Mouse (Mus musculus) kidney, adult 18-20 months (tissue): ENCODE data around the gene Flvcr1.
A peak's percentile ranks its signal among the peaks of the same experiment; 100 is the strongest.
"Not testable (repeated sequence)": the region's sequence is repeated elsewhere in the genome, so short reads cannot be mapped to it uniquely, and the experiment has no call there.

Experiments
- DNase-seq: peaks from one replicate; pipeline ENCODE4 v3.0.0; 2021

Gene Flvcr1

GRCm38 (mm10) chr1:191037999-191038398, 12.0 kb upstream of the Flvcr1 start:
- DNase-seq, result no peak

GRCm38 (mm10) chr1:191036554-191037334, 10.8 kb upstream of the Flvcr1 start, which contains the start of gene Spata45:
TSS of gene Spata45 (plus strand) at chr1:191036639.
- DNase-seq, result no peak

DNA sequence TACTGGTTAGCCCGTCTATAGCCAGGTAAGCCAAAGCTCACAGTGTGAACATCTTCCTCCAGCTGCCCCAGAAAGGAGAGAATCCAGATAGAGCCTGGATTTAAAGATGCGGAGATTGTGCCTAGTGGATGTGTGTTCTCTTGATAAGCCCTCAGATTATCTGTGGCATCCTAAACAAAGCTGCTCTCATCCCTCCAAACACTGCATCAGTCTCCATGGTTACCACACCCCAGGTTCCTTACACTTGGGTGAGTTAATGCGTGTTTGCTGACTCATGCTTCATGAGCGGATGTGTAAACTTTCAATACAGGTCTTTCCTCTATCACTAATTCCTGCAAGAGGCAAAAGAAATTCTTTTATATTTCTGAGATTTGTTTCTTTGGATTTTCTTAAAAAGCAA, 9.7 kb upstream of the Flvcr1 start:
- DNase-seq, result no peak

- not testable (repeated sequence) for DNase-seq
Observed at GRCm38 (mm10) chr1:191030922-191031425, 5.0 kb upstream of the Flvcr1 start.

GRCm38 (mm10) chr1:191030182-191030581, 4.2 kb upstream of the Flvcr1 start:
- peak; percentile 11 for DNase-seq

DNA sequence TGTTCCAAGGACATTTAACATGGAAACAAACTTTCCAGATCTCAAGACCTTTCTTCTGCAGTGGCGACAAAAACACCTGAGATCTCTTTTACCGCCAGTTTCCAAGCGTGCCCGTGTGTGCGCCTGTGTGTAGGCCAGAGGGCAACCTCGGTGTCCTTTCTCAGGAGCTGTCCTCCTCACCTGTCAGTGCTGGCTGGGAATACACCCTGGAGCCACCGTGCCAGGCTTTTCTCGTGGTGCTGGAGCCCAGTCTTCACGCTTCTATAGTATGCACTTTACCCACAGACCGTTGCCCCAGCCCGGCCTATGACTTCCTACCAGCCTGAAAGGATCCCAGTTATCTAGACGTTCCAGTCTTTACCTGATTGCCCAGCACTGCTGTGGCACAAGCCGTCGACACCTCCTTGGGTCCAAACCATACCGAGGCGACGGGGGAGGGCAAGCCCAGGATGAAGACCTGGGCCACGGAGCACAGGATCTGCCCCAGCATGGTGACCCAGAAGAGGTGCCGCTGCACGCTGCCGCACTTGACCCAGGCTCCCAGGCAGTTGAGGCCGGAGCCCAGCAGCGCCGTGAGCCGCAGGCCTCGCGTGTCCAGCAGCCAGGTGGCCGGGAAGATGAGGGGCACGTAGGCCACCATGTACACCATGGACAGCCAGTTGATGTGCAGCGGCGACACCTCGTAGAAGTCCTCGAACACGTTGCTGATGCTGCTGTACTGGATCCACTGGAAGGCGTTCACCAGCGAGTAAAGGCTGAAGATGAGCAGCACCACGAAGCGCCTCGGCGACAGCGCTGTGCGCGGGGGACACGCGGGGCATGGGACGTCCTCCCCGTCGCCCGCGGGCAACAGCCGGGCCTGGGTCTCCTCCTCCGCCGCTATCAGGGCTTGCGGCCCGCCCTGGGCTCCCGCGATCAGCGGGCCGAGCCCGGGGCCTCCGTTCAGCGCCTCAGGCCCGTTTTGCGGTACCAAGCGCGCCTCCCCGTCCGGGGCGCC, 644 bp downstream of the Flvcr1 start:
- DNase-seq, result peak; percentile 53

GRCm38 (mm10) chr1:191023806-191024205, 2.2 kb downstream of the Flvcr1 start:
- not testable (repeated sequence) for DNase-seq

DNA sequence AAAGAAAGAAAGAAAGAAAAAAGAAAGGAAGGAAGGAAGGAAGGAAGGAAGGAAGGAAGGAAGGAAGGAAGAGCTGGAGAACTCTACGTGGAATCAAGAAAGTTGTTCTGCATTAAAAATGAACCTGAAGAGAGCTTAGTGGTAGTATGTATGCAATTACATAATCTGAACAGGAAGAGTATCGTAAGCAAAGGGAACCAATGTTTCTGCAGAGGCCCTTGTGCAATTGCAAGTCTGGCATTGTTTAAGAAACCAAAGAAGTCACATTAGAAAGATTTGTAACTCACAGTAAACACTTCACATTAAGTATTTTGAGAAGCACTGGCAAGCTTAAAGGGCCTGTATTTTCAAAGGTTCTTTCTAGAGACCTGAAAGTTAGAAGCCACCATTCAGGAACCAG, 2.8 kb downstream of the Flvcr1 start:
- no peak for DNase-seq

DNA sequence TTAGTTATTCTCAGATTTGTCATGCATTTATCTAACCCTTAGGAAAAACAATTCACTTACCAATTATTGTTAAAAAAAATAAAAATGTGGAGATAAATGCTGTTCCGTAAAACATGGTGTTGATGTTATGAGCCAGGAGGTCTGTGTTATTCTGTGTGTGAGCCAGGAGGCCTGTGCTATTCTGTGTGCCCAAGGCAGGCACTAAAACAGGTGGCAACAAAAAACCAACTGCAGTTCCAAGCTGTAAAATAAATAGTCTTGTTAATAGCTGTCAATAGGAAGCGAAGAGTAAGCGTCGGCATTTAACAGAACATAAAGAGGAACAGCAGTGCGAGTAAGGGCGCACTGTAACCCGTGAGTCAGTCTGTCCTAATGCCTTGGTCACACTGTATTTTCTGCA, 4.9 kb downstream of the Flvcr1 start:
- DNase-seq, result no peak

DNA sequence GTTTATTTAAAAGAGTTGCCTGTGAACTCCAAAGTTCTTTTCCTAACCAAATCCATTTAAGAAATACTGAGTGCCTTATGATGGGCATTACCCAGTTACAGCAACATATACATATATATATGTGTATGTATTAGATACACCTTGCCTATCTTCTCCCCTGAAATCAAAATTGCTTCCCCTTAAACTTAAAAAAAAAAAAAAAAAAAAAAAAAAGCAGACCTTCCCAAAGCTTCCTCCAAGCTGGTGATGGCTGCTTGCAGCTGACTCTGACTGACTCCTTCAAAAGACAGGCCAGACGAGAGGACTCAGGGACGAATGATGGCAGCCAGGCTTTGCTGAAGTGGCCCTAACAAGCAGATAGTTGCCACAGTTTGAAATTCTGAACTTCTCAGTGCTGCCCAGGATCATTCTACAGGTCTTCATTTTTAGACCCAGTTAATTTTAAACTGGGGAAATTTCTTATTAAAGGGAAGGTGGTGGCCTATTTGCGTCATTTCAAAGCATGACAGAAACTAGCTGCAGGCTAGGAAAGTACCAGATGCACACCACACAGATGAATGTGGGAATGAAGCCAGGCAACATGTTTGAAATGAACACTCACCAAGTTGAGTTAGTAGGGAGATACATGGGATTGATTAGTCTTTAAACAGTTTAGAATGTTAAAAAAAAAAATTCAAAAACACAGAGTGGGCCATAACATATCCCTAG, 5.6 kb downstream of the Flvcr1 start:
- no peak for DNase-seq

DNA sequence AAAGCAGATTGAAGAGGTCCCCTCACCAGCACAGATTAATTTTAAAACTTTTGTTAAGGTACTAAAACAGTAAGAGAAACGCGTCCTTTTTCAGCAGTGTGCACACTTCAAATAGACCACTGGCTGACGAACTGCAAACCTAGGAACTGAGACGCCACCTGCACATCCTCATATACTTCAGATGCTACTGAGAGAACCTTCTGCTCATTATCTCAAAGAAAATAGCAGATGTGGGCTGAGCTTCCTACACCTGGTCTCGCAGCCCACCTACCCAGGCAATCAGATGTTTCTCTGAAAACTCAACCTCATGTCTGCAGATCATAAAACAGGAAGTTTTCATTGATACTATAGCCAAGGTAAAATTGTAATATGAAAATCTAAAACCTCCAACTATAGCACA, 6.2 kb downstream of the Flvcr1 start:
- DNase-seq, result no peak

DNA sequence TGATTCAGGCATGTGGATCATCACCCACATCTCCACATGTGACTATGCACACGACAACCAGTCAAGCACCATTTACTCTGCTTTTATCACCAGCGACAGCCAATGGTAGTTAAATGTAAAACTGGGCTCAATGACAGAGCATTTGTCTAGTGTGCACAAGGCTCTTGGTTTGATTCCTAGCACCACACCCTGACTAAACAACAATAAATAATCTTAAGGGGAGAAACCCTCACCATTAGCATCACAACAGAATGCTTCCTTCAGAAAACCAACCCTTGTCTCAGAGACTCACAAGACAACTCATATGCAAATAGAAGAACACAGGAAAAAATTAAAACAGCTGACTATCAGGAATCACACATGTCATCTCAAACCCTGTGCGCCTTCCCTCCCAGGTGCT, 11.7 kb downstream of the Flvcr1 start:
- DNase-seq, result no peak

DNA sequence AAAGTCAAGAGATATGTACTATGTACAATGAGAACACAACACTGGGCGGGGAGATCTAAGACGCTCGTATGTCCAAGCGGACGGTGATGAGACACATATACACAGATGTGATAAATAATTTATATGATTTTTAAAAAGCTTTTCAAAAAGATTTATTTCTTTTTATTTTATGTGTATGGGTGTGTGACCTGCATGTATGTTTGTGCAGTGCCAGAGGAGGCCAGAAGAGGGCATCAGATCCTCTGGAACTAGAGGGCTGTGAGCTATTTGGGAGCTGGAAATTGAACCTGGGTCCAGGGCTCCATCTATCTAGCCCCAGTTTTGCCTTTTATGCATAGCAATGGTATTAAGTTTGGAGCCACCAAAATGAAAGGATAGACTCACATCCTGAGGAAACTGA, 17.3 kb downstream of the Flvcr1 start:
- DNase-seq, result no peak

DNA sequence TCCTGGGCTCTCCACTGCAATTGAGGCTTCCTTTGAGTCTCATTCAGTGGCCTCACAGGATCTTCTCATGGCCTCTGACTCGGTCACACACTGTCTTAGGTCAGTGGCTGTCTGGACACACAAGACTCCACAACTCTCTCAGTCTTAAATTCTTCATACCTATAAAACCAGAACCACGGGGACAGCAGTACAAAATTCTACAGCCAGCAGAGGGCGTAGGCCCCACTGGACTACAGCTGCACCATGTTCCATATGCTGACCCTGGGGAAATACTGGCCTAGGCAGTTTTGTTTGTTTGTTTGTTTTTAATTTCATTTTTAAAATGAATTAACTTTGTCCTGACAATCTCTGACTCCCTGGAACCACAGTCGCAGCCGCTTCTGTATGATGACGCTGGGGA, 23.8 kb downstream of the Flvcr1 start:
- no peak for DNase-seq

DNA sequence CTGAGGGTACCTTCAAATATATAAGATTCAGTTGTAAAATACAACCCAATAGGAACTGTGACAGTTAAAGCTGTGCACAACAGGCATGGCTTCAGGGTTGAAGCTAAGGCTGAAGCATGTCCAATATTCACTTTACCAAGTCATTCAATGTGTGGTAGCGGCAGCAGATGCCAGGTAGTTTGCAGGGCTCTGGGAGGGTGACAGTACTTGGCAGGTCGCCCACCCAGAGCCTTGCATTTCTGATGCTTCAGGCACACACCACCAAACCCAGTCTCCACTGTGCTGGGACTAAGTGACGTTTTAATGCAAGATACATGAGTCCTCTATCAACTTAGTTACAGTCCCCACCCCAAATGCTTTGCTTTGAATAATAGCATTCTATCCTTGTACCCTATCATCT, 25.3 kb downstream of the Flvcr1 start:
- DNase-seq, result no peak

DNA sequence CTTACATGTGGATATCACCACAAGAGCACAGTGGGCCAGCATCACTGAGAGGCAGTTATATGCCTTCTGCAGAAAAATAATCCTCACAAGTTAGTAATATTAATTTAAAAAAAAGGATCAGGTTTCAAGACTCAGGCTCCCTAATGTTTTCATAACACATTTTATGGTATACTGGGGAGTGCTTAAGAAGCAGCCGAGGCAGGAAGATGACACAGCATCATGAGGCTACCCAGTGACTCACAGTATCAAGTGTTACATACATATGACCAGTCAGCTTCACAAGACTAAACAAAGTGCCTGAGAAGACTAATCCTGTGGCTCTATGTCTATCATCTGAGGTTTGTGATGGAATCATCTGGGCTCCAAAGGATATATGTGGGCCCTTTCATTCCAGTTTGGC, 27.9 kb downstream of the Flvcr1 start:
- DNase-seq, result no peak

- DNase-seq, result no peak
Observed at GRCm38 (mm10) chr1:190996346-190996877, 29.5 kb downstream of the Flvcr1 start.

DNA sequence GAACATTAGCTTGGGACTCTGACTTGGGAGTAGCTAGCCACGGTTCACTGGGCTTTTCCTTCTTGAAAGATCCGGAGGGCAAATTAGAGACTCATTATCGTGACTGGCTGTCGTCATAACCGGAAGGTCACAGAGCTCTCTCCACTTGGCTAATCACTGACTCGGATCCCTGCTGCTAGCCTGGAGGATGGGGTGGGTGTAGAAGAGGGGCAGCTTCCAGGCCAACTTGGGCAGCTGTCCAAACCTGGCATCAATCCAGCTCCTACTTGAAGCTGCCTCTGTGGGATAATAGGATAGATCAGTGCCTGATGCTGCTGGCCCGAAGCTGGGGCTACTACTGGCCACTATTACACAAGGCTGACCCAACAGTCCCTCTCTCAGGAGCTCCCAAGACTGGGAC, 30.4 kb downstream of the Flvcr1 start:
- peak; percentile 80 for DNase-seq

- no peak for DNase-seq
Observed at GRCm38 (mm10) chr1:190989437-190990082, 36.4 kb downstream of the Flvcr1 start.

GRCm38 (mm10) chr1:190981412-190981811, 44.5 kb downstream of the Flvcr1 start:
- DNase-seq, result no peak

DNA sequence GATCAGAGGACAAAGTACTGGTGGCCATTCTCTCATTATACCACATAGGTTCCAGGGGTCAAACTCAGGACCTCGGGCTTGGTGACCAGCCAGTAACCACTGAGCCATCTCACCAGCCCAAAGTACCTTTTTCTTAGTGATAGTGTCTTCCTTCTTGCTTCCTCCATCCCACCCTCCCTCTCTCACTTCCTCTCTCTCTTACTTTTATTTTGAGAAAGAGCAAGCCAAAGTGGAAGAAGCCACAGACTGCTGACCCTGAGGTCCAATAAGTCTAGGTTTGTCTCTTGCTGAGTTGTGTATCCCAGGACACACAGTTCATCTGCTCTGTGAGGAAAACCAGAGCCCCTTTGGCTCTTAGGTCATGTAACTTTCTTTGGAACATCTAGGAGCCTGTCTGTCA, 45.5 kb downstream of the Flvcr1 start:
- DNase-seq, result no peak

- DNase-seq, result peak; percentile 57
Observed at GRCm38 (mm10) chr1:190979100-190979563, 46.8 kb downstream of the Flvcr1 start, which contains the start of gene Vash2. TSS of gene Vash2 (minus strand) at chr1:190979296.
